Comparison of ENCODE assay signal across 9 mouse cellular contexts in genomic region chr1:153309310-153309709, GRCm38 (mm10). TPM values are rescaled to one million over a fixed set of nuclear protein-coding genes. Genes with fewer than 3 reads are reported as not detected.
DNase-seq lines count a peak whose midpoint lies in the region; ATAC-seq and TF ChIP-seq lines count a peak whose summit lies in the region.
"Had no signal": no experiment of that assay in that cellular context is flagged by ENCODE, and none has a peak within 500 bp of the region (broad histone marks: within the 10 kb centered on the region; RNA-seq: fewer than 3 reads in every experiment).

No protein-coding gene starts in this region.

- H3K4me3 ChIP-seq in heart, embryonic 14.5 days (ENCODE audit: control insufficient read depth in 1 of 2, insufficient read depth in 1 of 2, low read depth in 1 of 2, low read length in 2 of 2), result no peak overlapping the region
- no peak overlapping the region for H3K4me3 ChIP-seq in liver, embryonic 12.5 days
- no peak overlapping the region for H3K4me3 ChIP-seq in cortical plate, adult 2 months (ENCODE audit: insufficient read depth, low read length)
- no peak overlapping the region for H3K4me3 ChIP-seq in limb, embryonic 15.5 days
- H3K4me3 ChIP-seq: forebrain, embryonic 10.5 days had no signal

- H3K27me3 ChIP-seq in heart, embryonic 14.5 days (ENCODE audit: control insufficient read depth, insufficient read depth, low read length), result no peaks in the 10 kb centered on the region
- no peaks in the 10 kb centered on the region for H3K27me3 ChIP-seq in liver, embryonic 12.5 days (replicated peaks)
- H3K27me3 ChIP-seq in limb, embryonic 15.5 days, result no peaks in the 10 kb centered on the region

- H3K27ac ChIP-seq in heart, embryonic 14.5 days (replicated peaks in 1 of 2; ENCODE audit: control insufficient read depth in 1 of 2, insufficient read depth in 1 of 2, low read depth in 2 of 2, low read length in 2 of 2), result peak overlapping the region; percentile 16 to 84; a peak in 2 of 4 replicates
- 0 out of 2 replicates have a peak overlapping the region, but pooled peaks have one; percentile 25 for H3K27ac ChIP-seq in liver, embryonic 12.5 days
- H3K27ac ChIP-seq in cortical plate, adult 2 months (ENCODE audit: insufficient read depth, low read length), result 0 out of 2 replicates have a peak overlapping the region, but pooled peaks have one; percentile 7
- H3K27ac ChIP-seq in limb, embryonic 15.5 days, result peak overlapping the region; percentile 80

- no peak for ATAC-seq in heart, embryonic 14.5 days (ENCODE audit: insufficient number of reproducible peaks, insufficient read depth, low FRiP score, low read depth)
- no peak for ATAC-seq in liver, embryonic 12.5 days
- no peak for ATAC-seq in limb, embryonic 15.5 days (ENCODE audit: insufficient number of reproducible peaks, low FRiP score, low TSS enrichment, low read depth)
- no peak for ATAC-seq in megakaryocyte-erythroid progenitor cell, adult 5-6 weeks (replicated peaks; ENCODE audit: low FRiP score, low TSS enrichment, poor library complexity, severe bottlenecking)

- H3K36me3 ChIP-seq in heart, embryonic 14.5 days (ENCODE audit: control insufficient read depth, insufficient read depth, low read length), result no peaks in the 10 kb centered on the region
- H3K36me3 ChIP-seq in liver, embryonic 12.5 days, result no peaks in the 10 kb centered on the region; the same call in 1 of the 2 replicates
- 0 out of 2 replicates have a peak, but pooled peaks cover 2% of the 10 kb centered on the region for H3K36me3 ChIP-seq in limb, embryonic 15.5 days

- no peak overlapping the region for H3K4me2 ChIP-seq in heart, embryonic 14.5 days (ENCODE audit: low read length)
- no peak overlapping the region for H3K4me2 ChIP-seq in liver, embryonic 12.5 days
- H3K4me2 ChIP-seq in limb, embryonic 15.5 days, result no peak overlapping the region

- H3K4me1 ChIP-seq in heart, embryonic 14.5 days (ENCODE audit: control insufficient read depth in 2 of 2, insufficient read depth in 2 of 2, low read length in 2 of 2), result peaks cover 24 to 47% of the 10 kb centered on the region in 2 experiments
- H3K4me1 ChIP-seq in liver, embryonic 12.5 days, result peaks cover 69% of the 10 kb centered on the region
- H3K4me1 ChIP-seq in cortical plate, adult 2 months (ENCODE audit: control insufficient read depth, insufficient read depth, low read length), result peaks cover 10% of the 10 kb centered on the region
- H3K4me1 ChIP-seq in limb, embryonic 15.5 days, result peaks cover 28% of the 10 kb centered on the region

- no peak for DNase-seq in heart, adult 18-20 months
- no peak for DNase-seq in liver
- DNase-seq: cerebellum, adult 8-10 months had no signal

- 57% methylated on average over 4 of the region's 4 CpGs for WGBS in heart, embryonic 14.5 days
- 60% methylated on average over 4 of the region's 4 CpGs for WGBS in liver, embryonic 12.5 days (ENCODE audit: insufficient replicate concordance)
- WGBS in limb, embryonic 15.5 days, result 38% methylated on average over 4 of the region's 4 CpGs

- peak overlapping the region; percentile 56; the same call in 1 of the 2 replicates for H3K9ac ChIP-seq in heart, embryonic 14.5 days (ENCODE audit: low read length)
- H3K9ac ChIP-seq in liver, embryonic 12.5 days, result no peak overlapping the region
- no peak overlapping the region for H3K9ac ChIP-seq in limb, embryonic 15.5 days

- no peak for TF ChIP-seq CTCF in cortical plate, adult 2 months (IDR thresholded peaks at IDR 0.05; ENCODE audit: extremely low read depth, insufficient read depth, low read length)

- H3K9me3 ChIP-seq in heart, embryonic 14.5 days (ENCODE audit: control insufficient read depth, low read length), result no peaks in the 10 kb centered on the region
- no peaks in the 10 kb centered on the region for H3K9me3 ChIP-seq in liver, embryonic 12.5 days (replicated peaks)
- no peaks in the 10 kb centered on the region for H3K9me3 ChIP-seq in limb, embryonic 15.5 days
- H3K9me3 ChIP-seq: forebrain, embryonic 10.5 days had no signal

- TF ChIP-seq POLR2A in cortical plate, adult 2 months (IDR thresholded peaks at IDR 0.05; ENCODE audit: extremely low read depth, insufficient read depth, low read length), result no peak

RNA-seq across cellular contexts. Expression of gene Lamc1, which starts 23.3 kb away (rescaled TPM):
- polyA plus RNA-seq in heart, embryonic 14.5 days (2014; fragmentation: Nextera tagmentation; extraction: Ambion mirVana), result 133 and 138 TPM in 2 replicates
- total RNA-seq in heart, adult 18-20 months (2021), result 10 to 100 TPM; 83.1 to 94.8 TPM
- polyA plus RNA-seq in liver, embryonic 12.5 days (2016; fragmentation: Nextera tagmentation; extraction: Ambion mirVana), result 14.8 and 15.7 TPM in 2 replicates
- polyA plus RNA-seq in cortical plate, adult 2 months (2012; rRNA removed), result 23.2 TPM in 2 replicates
- 47.1 and 52.0 TPM in 2 replicates for polyA plus RNA-seq in limb, embryonic 15.5 days (2015; fragmentation: Nextera tagmentation; extraction: Ambion mirVana)
- total RNA-seq in megakaryocyte-erythroid progenitor cell, adult 5-6 weeks (2014; fragmentation: Nextera tagmentation), result 2.7 and 3.0 TPM in 2 replicates
- total RNA-seq in megakaryocyte-erythroid progenitor cell, adult 5-6 weeks (2017), result 0.91 and 1.3 TPM in 2 replicates

Comparison
In these comparisons a context has a peak if more than half of its experiments do, and no peak if none do; other contexts are left out.
1. H3K27ac ChIP-seq: peak in every context shown above with its lines; median percentile 80 in limb, embryonic 15.5 days; 50 in heart, embryonic 14.5 days; 25 in liver, embryonic 12.5 days; 7 in cortical plate, adult 2 months.